Mouse (Mus musculus) hindbrain, embryonic 12.5 days (tissue): Measurements from ENCODE around the gene 4930449I24Rik. TPM values are rescaled to one million over a fixed set of nuclear protein-coding genes. Genes with fewer than 3 reads are reported as not detected.
"Not testable (repeated sequence)": the region's sequence is repeated elsewhere in the genome, so short reads cannot be mapped to it uniquely, and the experiment has no call there.

Source experiments
- ATAC-seq: fragments of 200-750 bp; cut with Nextera tagmentation; 2 replicates; pipeline ENCODE4 v1.8.0; 2017; ENCODE audit warnings: moderate TSS enrichment; ENCODE audit not compliant: low FRiP score
- H3K27ac ChIP-seq: fragments of 300-500 bp; sonication (generic); 2 replicates; pipeline ENCODE4 v1.5.1; 2016; ENCODE audit warnings: mild to moderate bottlenecking
- H3K27me3 ChIP-seq: fragments of 300-500 bp; sonication (generic); 2 replicates; pipeline ENCODE4 v1.6.1; 2016; ENCODE audit warnings: mild to moderate bottlenecking
- H3K36me3 ChIP-seq: fragments of 300-500 bp; sonication (generic); 2 replicates; pipeline ENCODE4 v1.6.1; 2016; ENCODE audit warnings: mild to moderate bottlenecking
- H3K4me1 ChIP-seq: fragments of 300-500 bp; sonication (generic); 2 replicates; pipeline ENCODE4 v1.6.1; 2016
- H3K4me2 ChIP-seq: fragments of 300-500 bp; sonication (generic); replicated peaks from 2 replicates; pipeline ENCODE4 v1.6.1; 2016; ENCODE audit warnings: mild to moderate bottlenecking
- H3K4me3 ChIP-seq: fragments of 300-500 bp; sonication (generic); 2 replicates; pipeline ENCODE4 v1.5.1; 2016; ENCODE audit warnings: mild to moderate bottlenecking
- H3K9ac ChIP-seq: fragments of 300-500 bp; sonication (generic); 2 replicates; pipeline ENCODE4 v1.6.1; 2016; ENCODE audit warnings: mild to moderate bottlenecking, moderate library complexity
- H3K9me3 ChIP-seq: fragments of 300-500 bp; sonication (generic); replicated peaks from 2 replicates; pipeline ENCODE4 v1.6.1; 2016; ENCODE audit warnings: mild to moderate bottlenecking
- WGBS: fragments of 180-500 bp; shearing (Covaris S2); methylation state at CpG from one replicate; pipeline ENCODE4 v1.1.7; 2016; 5-methylcytosine and 5-hydroxymethylcytosine counted together
- polyA plus RNA-seq: library from polyadenylated mRNA; unstranded; fragments of >200 nt; fragmentation: Nextera tagmentation; extraction: Ambion mirVana; gene quantifications from 2 replicates; pipeline ENCODE4 v1.2.1, GENCODE M21; 2016

Gene 4930449I24Rik
- polyA plus RNA-seq, 1 experiment from 2014 or later = not detected

- not testable (repeated sequence) for H3K9ac ChIP-seq, H3K4me3 ChIP-seq, H3K27ac ChIP-seq, H3K4me1 ChIP-seq, ATAC-seq, H3K27me3 ChIP-seq, H3K4me2 ChIP-seq, H3K9me3 ChIP-seq, H3K36me3 ChIP-seq
- 84% methylated on average over 3 of the region's 3 CpGs for WGBS
Measured at GRCm38 (mm10) chr5:146525501-146525900, 23.3 kb downstream of the 4930449I24Rik start, which contains the start of gene Gm3404. Gene Gm3404 (plus strand): TSS chr5:146525801.

- H3K4me2 ChIP-seq, H3K36me3 ChIP-seq, H3K4me3 ChIP-seq, ATAC-seq, H3K27ac ChIP-seq, H3K27me3 ChIP-seq, H3K4me1 ChIP-seq, H3K9ac ChIP-seq, H3K9me3 ChIP-seq: not testable (repeated sequence)
- 96% methylated on average over 3 of the region's 3 CpGs for WGBS
Measured at GRCm38 (mm10) chr5:146537347-146537746, 35.1 kb downstream of the 4930449I24Rik start, which contains the start of gene Gm3409. Gene Gm3409 (plus strand): TSS chr5:146537647.

Other genes starting within 250 kb of the 4930449I24Rik start
- 10.0 TPM in 2 replicates for gene Wasf3, start 117.4 kb upstream of the 4930449I24Rik start, polyA plus RNA-seq
- not detected in 2 replicates for gene Gm6408, start 20.4 kb upstream of the 4930449I24Rik start, polyA plus RNA-seq
- not detected in 2 replicates for gene Gm6370, start 11.0 kb upstream of the 4930449I24Rik start, polyA plus RNA-seq
- gene Gm3402, start 11.7 kb downstream of the 4930449I24Rik start, polyA plus RNA-seq = not detected in 2 replicates
- gene Gm3404, start 23.4 kb downstream of the 4930449I24Rik start, polyA plus RNA-seq = not detected in 2 replicates
- gene Gm3409, start 35.2 kb downstream of the 4930449I24Rik start, polyA plus RNA-seq = not detected in 2 replicates
- gene Gm3415, start 53.7 kb downstream of the 4930449I24Rik start, polyA plus RNA-seq = not detected in 2 replicates
- gene Gpr12, start 82.8 kb downstream of the 4930449I24Rik start, polyA plus RNA-seq = 0.77 and 1.1 TPM in 2 replicates